Mouse (Mus musculus): Measurements from ENCODE around the gene Obp2a. TPM values are rescaled to one million over a fixed set of nuclear protein-coding genes. Genes with fewer than 3 reads are reported as not detected.

Gene Obp2a
- total RNA-seq (2023), result not detected

GRCm38 (mm10) chr2:25699743-25700142 lies at the start of gene Obp2a:
TSS of gene Obp2a (plus strand) at chr2:25700043.

GRCm38 (mm10) chr2:25652902-25653301 lies 46.9 kb upstream of the Obp2a start, which contains the start of gene Lcn8:
TSS of gene Lcn8 (plus strand) at chr2:25653120.

GRCm38 (mm10) chr2:25657652-25658051 lies 42.2 kb upstream of the Obp2a start, which contains the start of gene Lcn5:
TSS of gene Lcn5 (plus strand) at chr2:25657952.

GRCm38 (mm10) chr2:25676486-25676885 lies 23.4 kb upstream of the Obp2a start, which contains the start of gene Lcn6:
TSS of gene Lcn6 (plus strand) at chr2:25676786.

GRCm38 (mm10) chr2:25682426-25682825 lies 17.4 kb upstream of the Obp2a start, which contains the start of gene Lcn10:
TSS of gene Lcn10 (plus strand) at chr2:25682726.

GRCm38 (mm10) chr2:25706643-25707481 lies 7.0 kb downstream of the Obp2a start, which contains the start of gene Bmyc:
TSS of gene Bmyc (plus strand) at chr2:25706739.

GRCm38 (mm10) chr2:25736709-25737108 lies 36.9 kb downstream of the Obp2a start, which contains the start of gene Obp2b:
TSS of gene Obp2b (plus strand) at chr2:25737009.

Other genes starting within 250 kb of the Obp2a start
- not detected for gene Clic3, start 243.2 kb upstream of the Obp2a start, total RNA-seq (2023)
- gene Paxx, start 238.9 kb upstream of the Obp2a start, total RNA-seq (2023), result 92.6 TPM
- gene Ptgds, start 230.0 kb upstream of the Obp2a start, total RNA-seq (2023), result not detected
- not detected for gene Lcn12, start 206.1 kb upstream of the Obp2a start, total RNA-seq (2023)
- 47.7 TPM for gene Fbxw5, start 199.3 kb upstream of the Obp2a start, total RNA-seq (2023)
- gene C8g, start 198.3 kb upstream of the Obp2a start, total RNA-seq (2023), result not detected
- gene Traf2, start 153.1 kb upstream of the Obp2a start, total RNA-seq (2023), result 49.0 TPM
- gene Edf1, start 142.2 kb upstream of the Obp2a start, total RNA-seq (2023), result 117 TPM
- 3.6 TPM for gene Mamdc4, start 125.2 kb upstream of the Obp2a start, total RNA-seq (2023)
- 29.9 TPM for gene Phpt1, start 124.8 kb upstream of the Obp2a start, total RNA-seq (2023)
- gene Ajm1, start 118.3 kb upstream of the Obp2a start, total RNA-seq (2023), result 0.33 TPM
- 105 TPM for gene Rabl6, start 91.5 kb upstream of the Obp2a start, total RNA-seq (2023)
- not detected for gene Ccdc183, start 82.4 kb upstream of the Obp2a start, total RNA-seq (2023)
- 1.6 TPM for gene Tmem141, start 78.0 kb upstream of the Obp2a start, total RNA-seq (2023)
- 6.2 TPM for gene Fcna, start 72.0 kb upstream of the Obp2a start, total RNA-seq (2023)
- gene Lcn8, start 46.9 kb upstream of the Obp2a start, total RNA-seq (2023), result not detected
- not detected for gene Lcn5, start 42.1 kb upstream of the Obp2a start, total RNA-seq (2023)
- not detected for gene Lcn6, start 23.3 kb upstream of the Obp2a start, total RNA-seq (2023)
- not detected for gene Lcn10, start 17.3 kb upstream of the Obp2a start, total RNA-seq (2023)
- gene Bmyc, start 6.7 kb downstream of the Obp2a start, total RNA-seq (2023), result 17.0 TPM
- not detected for gene Obp2b, start 37.0 kb downstream of the Obp2a start, total RNA-seq (2023)
- gene Lcn3, start 65.5 kb downstream of the Obp2a start, total RNA-seq (2023), result not detected
- not detected for gene Lcn11, start 77.0 kb downstream of the Obp2a start, total RNA-seq (2023)
- gene Gm13539, start 82.2 kb downstream of the Obp2a start, total RNA-seq (2023), result not detected
- not detected for gene Glt6d1, start 115.8 kb downstream of the Obp2a start, total RNA-seq (2023)
- not detected for gene Lcn9, start 123.1 kb downstream of the Obp2a start, total RNA-seq (2023)
- not detected for gene Sohlh1, start 147.2 kb downstream of the Obp2a start, total RNA-seq (2023)
- gene Kcnt1, start 163.7 kb downstream of the Obp2a start, total RNA-seq (2023), result not detected